ENCODE assay signal across 8 mouse cellular contexts in the genomic region with DNA sequence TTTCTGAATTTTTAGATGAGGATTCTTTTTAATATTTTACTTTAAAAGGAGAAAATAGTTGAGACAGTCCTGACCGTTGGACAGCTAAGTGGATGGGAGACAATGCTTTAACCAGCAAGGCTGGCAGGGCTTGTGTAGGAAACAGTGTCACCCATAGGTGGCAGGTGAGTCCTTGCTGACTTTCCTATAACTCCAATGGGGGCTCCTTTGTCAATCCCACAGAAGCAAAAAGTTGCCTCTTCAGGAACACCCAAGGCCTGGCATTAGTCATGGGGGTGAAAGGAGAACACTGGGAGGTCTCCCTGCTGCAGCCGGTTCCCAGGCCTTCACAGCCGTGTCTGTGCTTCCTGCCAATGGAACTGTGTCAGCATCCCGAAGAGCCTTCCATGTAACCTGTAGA. TPM values are rescaled to one million over a fixed set of nuclear protein-coding genes. Genes with fewer than 3 reads are reported as not detected.
DNase-seq lines count a peak whose midpoint lies in the region; ATAC-seq and TF ChIP-seq lines count a peak whose summit lies in the region.

No protein-coding gene starts in this region.

- H3K36me3 ChIP-seq in intestine, postnatal 0 days (ENCODE audit: control insufficient read depth, insufficient read depth): peaks cover 19% of the 10 kb centered on the region
- peaks cover 26% of the 10 kb centered on the region for H3K36me3 ChIP-seq in midbrain, postnatal 0 days (ENCODE audit: insufficient read depth, low read length)

- H3K9ac ChIP-seq in intestine, postnatal 0 days (ENCODE audit: low read depth, low read length): no peak overlapping the region
- no peak overlapping the region for H3K9ac ChIP-seq in midbrain, postnatal 0 days (replicated peaks; ENCODE audit: low read length, poor library complexity, severe bottlenecking)

- WGBS in intestine, postnatal 0 days: 72% methylated on average over 4 of the region's 4 CpGs
- 73% methylated on average over 4 of the region's 4 CpGs for WGBS in midbrain, postnatal 0 days

- peak; percentile 31 to 32 for DNase-seq in cerebellum, postnatal 14 days
- DNase-seq in thymus, postnatal 4 days: peak; percentile 14
- DNase-seq in thymus, postnatal 0 days (ENCODE audit: low spot score): no peak
- DNase-seq in midbrain, postnatal 0 days (ENCODE audit: low spot score): peak; percentile 40
- DNase-seq in thymus, postnatal 14 days: no peak
- DNase-seq in natural killer cell, adult 2 months (ENCODE audit: low spot score in 2 of 2): no peak

- no peaks in the 10 kb centered on the region for H3K9me3 ChIP-seq in intestine, postnatal 0 days (ENCODE audit: control insufficient read depth)
- no peaks in the 10 kb centered on the region for H3K9me3 ChIP-seq in midbrain, postnatal 0 days (ENCODE audit: low read length)

- no peaks in the 10 kb centered on the region for H3K4me1 ChIP-seq in intestine, postnatal 0 days (replicated peaks; ENCODE audit: control insufficient read depth, insufficient read depth, low read length)
- H3K4me1 ChIP-seq in midbrain, postnatal 0 days (ENCODE audit: insufficient read depth, low read length): no peaks in the 10 kb centered on the region

- no peak overlapping the region for H3K27ac ChIP-seq in intestine, postnatal 0 days (ENCODE audit: low read depth, low read length)
- H3K27ac ChIP-seq in midbrain, postnatal 0 days (ENCODE audit: low read depth, low read length): no peak overlapping the region

- TF ChIP-seq CTCF in intestine, postnatal 0 days (IDR thresholded peaks at IDR 0.05; ENCODE audit: low read depth): peak; percentile 60
- peak; percentile 64 for TF ChIP-seq CTCF in midbrain, postnatal 0 days (IDR thresholded peaks at IDR 0.05)

- no peaks in the 10 kb centered on the region for H3K27me3 ChIP-seq in intestine, postnatal 0 days (replicated peaks; ENCODE audit: control insufficient read depth, insufficient read depth, low read length)
- H3K27me3 ChIP-seq in midbrain, postnatal 0 days (ENCODE audit: insufficient read depth, low read length): no peaks in the 10 kb centered on the region

- ATAC-seq in cerebellum, adult (ENCODE audit: insufficient number of reproducible peaks, low FRiP score, low TSS enrichment): no peak
- ATAC-seq in intestine, postnatal 0 days: peak; percentile 42; the same call in 1 of the 2 replicates
- ATAC-seq in midbrain, postnatal 0 days (ENCODE audit: low FRiP score): peak; percentile 62

- H3K4me2 ChIP-seq in intestine, postnatal 0 days (replicated peaks; ENCODE audit: low read depth): no peak overlapping the region
- H3K4me2 ChIP-seq in midbrain, postnatal 0 days (ENCODE audit: low read depth, low read length, poor library complexity, severe bottlenecking): no peak overlapping the region

- no peak overlapping the region for H3K4me3 ChIP-seq in intestine, postnatal 0 days (ENCODE audit: low read depth, low read length)
- no peak overlapping the region for H3K4me3 ChIP-seq in midbrain, postnatal 0 days (ENCODE audit: low read depth, low read length)

RNA-seq across cellular contexts. Expression of a gene that starts 55.5 kb away (rescaled TPM):
- polyA plus RNA-seq in thymus, postnatal 0 days (2015; fragmentation: Nextera tagmentation; extraction: Ambion mirVana): 24.9 and 28.8 TPM in 2 replicates
- 20.0 and 21.0 TPM in 2 replicates for polyA plus RNA-seq in intestine, postnatal 0 days (2015; fragmentation: Nextera tagmentation; extraction: Ambion mirVana)
- 79.9 and 90.9 TPM in 2 replicates for total RNA-seq in midbrain, postnatal 0 days (2014; rRNA removed)
- polyA plus RNA-seq in midbrain, postnatal 0 days (2015; fragmentation: Nextera tagmentation; extraction: Ambion mirVana): 107 and 108 TPM in 2 replicates

Comparison
In these comparisons a context has a peak if more than half of its experiments do, and no peak if none do; other contexts are left out.
1. DNase-seq: peak in cerebellum, postnatal 14 days (2 of 2), thymus, postnatal 4 days (single experiment) and midbrain, postnatal 0 days (single experiment); none in thymus, postnatal 0 days (single experiment), thymus, postnatal 14 days (single experiment) and natural killer cell, adult 2 months (0 of 2).